Mouse (Mus musculus) embryo, embryonic 9.5 days (tissue): ENCODE results near the gene Pla2g7.

Source experiments
- DNase-seq: peaks from one replicate; pipeline ENCODE4 v3.0.0-alpha.2; 2017; ENCODE audit errors: extremely low spot score

Gene Pla2g7

GRCm38 (mm10) chr17:43581012-43581467 is 13.1 kb downstream of the Pla2g7 start:
- peak; percentile 24 for DNase-seq

GRCm38 (mm10) chr17:43584771-43585170 is 16.9 kb downstream of the Pla2g7 start:
- DNase-seq, result no peak

GRCm38 (mm10) chr17:43587278-43587677 is 19.4 kb downstream of the Pla2g7 start:
- no peak for DNase-seq

- no peak for DNase-seq
Observed at GRCm38 (mm10) chr17:43589750-43590149, 21.9 kb downstream of the Pla2g7 start.

- no peak for DNase-seq
Observed at GRCm38 (mm10) chr17:43590531-43590930, 22.6 kb downstream of the Pla2g7 start.

GRCm38 (mm10) chr17:43592296-43593291 is 24.7 kb downstream of the Pla2g7 start:
- DNase-seq, result no peak

- DNase-seq, result no peak
Observed at GRCm38 (mm10) chr17:43597742-43598141, 29.8 kb downstream of the Pla2g7 start.

- DNase-seq, result no peak
Observed at GRCm38 (mm10) chr17:43598706-43599105, 30.8 kb downstream of the Pla2g7 start.

GRCm38 (mm10) chr17:43606704-43607103 is 38.8 kb downstream of the Pla2g7 start:
- DNase-seq, result peak; percentile 73

- peak; percentile 71 for DNase-seq
Observed at GRCm38 (mm10) chr17:43611586-43611985, 43.7 kb downstream of the Pla2g7 start.

GRCm38 (mm10) chr17:43612221-43612620 is 44.3 kb downstream of the Pla2g7 start:
- DNase-seq, result no peak

- no peak for DNase-seq
Observed at GRCm38 (mm10) chr17:43619156-43619555, 51.3 kb downstream of the Pla2g7 start.

- no peak for DNase-seq
Observed at GRCm38 (mm10) chr17:43622076-43622475, 54.2 kb downstream of the Pla2g7 start.

- no peak for DNase-seq
Observed at GRCm38 (mm10) chr17:43628246-43628645, 60.3 kb downstream of the Pla2g7 start.

GRCm38 (mm10) chr17:43629026-43629495 is 61.2 kb downstream of the Pla2g7 start:
- DNase-seq, result no peak

GRCm38 (mm10) chr17:43629496-43630426 is 61.9 kb downstream of the Pla2g7 start, which contains the start of gene Tdrd6:
Gene Tdrd6 (minus strand): TSS chr17:43630299.
- DNase-seq, result peak; percentile 41

GRCm38 (mm10) chr17:43630427-43630760 is 62.5 kb downstream of the Pla2g7 start:
- no peak for DNase-seq

- DNase-seq, result no peak
Observed at GRCm38 (mm10) chr17:43637146-43637545, 69.2 kb downstream of the Pla2g7 start.

GRCm38 (mm10) chr17:43640825-43641224 is 72.9 kb downstream of the Pla2g7 start:
- DNase-seq, result no peak

- DNase-seq, result no peak
Observed at GRCm38 (mm10) chr17:43643191-43643590, 75.3 kb downstream of the Pla2g7 start.

GRCm38 (mm10) chr17:43644375-43644774 is 76.5 kb downstream of the Pla2g7 start:
- no peak for DNase-seq

- no peak for DNase-seq
Observed at GRCm38 (mm10) chr17:43645136-43645535, 77.2 kb downstream of the Pla2g7 start.
